Mouse (Mus musculus) spleen, postnatal 4 days (tissue): ENCODE data around the gene Gm21679.
"Not testable (repeated sequence)": the region's sequence is repeated elsewhere in the genome, so short reads cannot be mapped to it uniquely, and the experiment has no call there.

Experiments used
- DNase-seq, 2 experiments: peaks; one replicate each; pipeline ENCODE4 v3.0.0; 2022; ENCODE audit warnings: low spot score in 2 of 2

The Gm21679 gene

GRCm38 (mm10) chrY:29683270-29683669 is at the start of gene Gm21679:
Gene Gm21679 (minus strand): TSS chrY:29683370.
- DNase-seq, result not testable (repeated sequence)
